Mouse (Mus musculus) lung, postnatal 0 days (tissue): Measurements from ENCODE around the gene Tpp1. TPM values are rescaled to one million over a fixed set of nuclear protein-coding genes. Genes with fewer than 3 reads are reported as not detected.

ENCODE experiments used
- ATAC-seq: fragments of 200-750 bp; cut with Nextera tagmentation; 2 replicates; pipeline ENCODE4 v1.8.0; 2017; ENCODE audit warnings: moderate library complexity
- DNase-seq: peaks from one replicate; pipeline ENCODE4 v3.0.0-alpha.2; 2016; ENCODE audit warnings: low spot score
- H3K27ac ChIP-seq: fragments of 300-500 bp; sonication (generic); 2 replicates; pipeline ENCODE4 v1.5.1; 2014; ENCODE audit warnings: antibody characterized with exemption, mild to moderate bottlenecking, low read length, mixed read lengths
- H3K27me3 ChIP-seq: fragments of 300-500 bp; sonication (generic); replicated peaks from 2 replicates; pipeline ENCODE4 v1.6.1; 2014; ENCODE audit warnings: low read length, mixed read lengths; ENCODE audit not compliant: insufficient read depth
- H3K36me3 ChIP-seq: fragments of 300-500 bp; sonication (generic); 2 replicates; pipeline ENCODE4 v1.6.1; 2014; ENCODE audit warnings: low read length, mixed read lengths; ENCODE audit not compliant: insufficient read depth
- H3K4me1 ChIP-seq: fragments of 300-500 bp; sonication (generic); 2 replicates; pipeline ENCODE4 v1.6.1; 2014; ENCODE audit warnings: antibody characterized with exemption, low read depth, low read length, mixed read lengths; ENCODE audit not compliant: insufficient read depth
- H3K4me2 ChIP-seq: fragments of 300-500 bp; sonication (generic); replicated peaks from 2 replicates; pipeline ENCODE4 v1.6.1; 2014; ENCODE audit warnings: low read depth, mild to moderate bottlenecking, low read length, moderate library complexity, mixed read lengths
- H3K4me3 ChIP-seq: fragments of 300-500 bp; sonication (generic); 2 replicates; pipeline ENCODE4 v1.5.1; 2014; ENCODE audit warnings: low read depth, low read length
- H3K9ac ChIP-seq: fragments of 300-500 bp; sonication (generic); replicated peaks from 2 replicates; pipeline ENCODE4 v1.6.1; 2014; ENCODE audit warnings: low read depth, mild to moderate bottlenecking
- H3K9me3 ChIP-seq: fragments of 300-500 bp; sonication (generic); 2 replicates; pipeline ENCODE4 v1.6.1; 2016; ENCODE audit warnings: low read length, mixed read lengths
- CTCF ChIP-seq: IDR thresholded peaks from 2 replicates; pipeline ENCODE4 v1.5.1; 2016; ENCODE audit warnings: antibody characterized with exemption, mild to moderate bottlenecking
- EP300 ChIP-seq: IDR thresholded peaks from 2 replicates; pipeline ENCODE4 v1.6.1; 2016; ENCODE audit warnings: antibody characterized with exemption, mild to moderate bottlenecking, control low read depth
- WGBS: fragments of 180-500 bp; shearing (Covaris S2); extraction: QIAGEN DNeasy Blood & Tissue Kit; methylation state at CpG from one replicate; pipeline ENCODE4 v1.1.7; 2014; 5-methylcytosine and 5-hydroxymethylcytosine counted together
- polyA plus RNA-seq: library from polyadenylated mRNA; unstranded; fragments of >200 nt; fragmentation: Nextera tagmentation; extraction: Ambion mirVana; gene quantifications from 2 replicates; pipeline ENCODE4 v1.2.1, GENCODE M21; 2015

Gene Tpp1
- polyA plus RNA-seq, 1 experiment from 2014 or later, result 107 TPM

- no peak overlapping the region for H3K27ac ChIP-seq
- H3K36me3 ChIP-seq, result peaks cover under 1% of the 10 kb centered on the region; the same call in 1 of the 2 replicates
- WGBS, result 78% methylated on average over 4 of the region's 4 CpGs
- no peak overlapping the region for H3K4me3 ChIP-seq
- no peaks in the 10 kb centered on the region for H3K4me1 ChIP-seq
- ATAC-seq (peak; percentile 76), DNase-seq (peak; percentile 91)
- no peaks in the 10 kb centered on the region for H3K9me3 ChIP-seq
- no peaks in the 10 kb centered on the region for H3K27me3 ChIP-seq
- H3K4me2 ChIP-seq, result no peak overlapping the region
- TF ChIP-seq CTCF, result peak; percentile 96
- TF ChIP-seq EP300, result no peak
- no peak overlapping the region for H3K9ac ChIP-seq
These were observed 25.7 kb downstream of the Tpp1 start for GRCm38 (mm10) chr7:105726144-105726979.

DNA sequence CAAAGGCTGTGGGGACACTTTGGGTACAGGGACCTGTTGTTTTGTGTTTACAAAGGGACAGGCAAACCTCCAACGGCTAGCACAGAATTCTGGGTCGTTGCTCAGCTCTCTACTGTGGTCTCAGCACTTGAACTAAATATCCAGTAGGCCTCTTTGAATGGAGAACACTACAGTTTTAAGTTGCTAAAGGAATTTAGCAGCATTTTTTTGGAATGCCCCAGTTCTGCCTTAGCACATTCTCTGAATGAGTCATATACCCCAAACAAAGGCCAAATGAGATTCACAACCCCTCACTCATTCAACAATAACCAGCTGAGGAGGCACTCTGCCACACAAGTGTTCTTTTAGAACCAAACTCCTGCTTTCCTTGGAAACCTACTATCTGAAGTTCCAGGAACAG, 30.1 kb downstream of the Tpp1 start:
- no peaks in the 10 kb centered on the region for H3K36me3 ChIP-seq
- no peak overlapping the region for H3K4me2 ChIP-seq
- no peaks in the 10 kb centered on the region for H3K9me3 ChIP-seq
- 56% methylated on average over 2 of the region's 2 CpGs for WGBS
- no peak overlapping the region for H3K4me3 ChIP-seq
- ATAC-seq (peak; percentile 41), DNase-seq (peak; percentile 23)
- no peaks in the 10 kb centered on the region for H3K27me3 ChIP-seq
- H3K9ac ChIP-seq, result no peak overlapping the region
- no peaks in the 10 kb centered on the region for H3K4me1 ChIP-seq
- TF ChIP-seq CTCF (no peak), EP300 (no peak)
- no peak overlapping the region for H3K27ac ChIP-seq

- H3K27me3 ChIP-seq, result no peaks in the 10 kb centered on the region
- no peaks in the 10 kb centered on the region for H3K4me1 ChIP-seq
- 56% methylated on average over 3 of the region's 3 CpGs for WGBS
These were observed 36.7 kb downstream of the Tpp1 start for GRCm38 (mm10) chr7:105715366-105715765.

GRCm38 (mm10) chr7:105708733-105709132, 43.3 kb downstream of the Tpp1 start:
- TF ChIP-seq EP300 (no peak), CTCF (no peak)
- Histone ChIP-seq H3K36me3 (no peaks in the 10 kb centered on the region), H3K4me3 (no peak overlapping the region), H3K4me2 (no peak overlapping the region), H3K27ac (no peak overlapping the region), H3K9ac (no peak overlapping the region), H3K27me3 (no peaks in the 10 kb centered on the region), H3K9me3 (no peaks in the 10 kb centered on the region), H3K4me1 (no peaks in the 10 kb centered on the region)
- DNase-seq (no peak), ATAC-seq (no peak)
- WGBS, result 86% methylated on average over 5 of the region's 5 CpGs

More at GRCm38 (mm10) chr7:105715366-105715765, 36.7 kb downstream of the Tpp1 start:
- TF ChIP-seq EP300 (no peak), CTCF (peak; percentile 22; the same call in 1 of the 2 replicates)
- H3K9ac ChIP-seq, result no peak overlapping the region
- no peak overlapping the region for H3K4me2 ChIP-seq
- no peak overlapping the region for H3K4me3 ChIP-seq
- H3K9me3 ChIP-seq, result no peaks in the 10 kb centered on the region
- no peak overlapping the region for H3K27ac ChIP-seq
- H3K36me3 ChIP-seq, result no peaks in the 10 kb centered on the region
- DNase-seq, result no peak
- no peak for ATAC-seq

DNA sequence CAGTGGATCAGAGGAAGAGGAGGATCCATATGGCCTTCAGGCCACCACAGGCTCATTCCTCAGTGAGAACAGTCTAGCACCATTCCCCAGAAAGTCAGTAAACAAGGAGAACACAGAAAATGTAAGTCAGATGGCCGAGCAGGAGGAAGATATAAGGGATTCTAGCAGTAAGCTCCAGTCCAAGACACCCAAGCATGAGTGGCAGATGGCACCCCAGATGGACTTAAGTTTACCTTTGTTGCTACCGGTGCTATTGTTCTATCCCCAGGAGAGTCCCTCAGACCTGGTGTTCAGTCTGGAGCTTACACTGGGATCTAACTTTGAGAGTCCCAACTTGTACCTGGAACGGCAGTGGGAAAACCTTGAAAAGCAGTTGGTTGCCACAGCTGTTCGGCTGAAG, 48.2 kb downstream of the Tpp1 start:
- H3K4me2 ChIP-seq, result no peak overlapping the region
- DNase-seq, result no peak
- H3K27me3 ChIP-seq, result no peaks in the 10 kb centered on the region
- H3K27ac ChIP-seq, result no peak overlapping the region
- ATAC-seq, result no peak
- TF ChIP-seq CTCF (no peak), EP300 (no peak)
- H3K9me3 ChIP-seq, result no peaks in the 10 kb centered on the region
- no peaks in the 10 kb centered on the region for H3K36me3 ChIP-seq
- H3K4me3 ChIP-seq, result no peak overlapping the region
- no peak overlapping the region for H3K9ac ChIP-seq
- no peaks in the 10 kb centered on the region for H3K4me1 ChIP-seq
- 86% methylated on average over 4 of the region's 4 CpGs for WGBS

GRCm38 (mm10) chr7:105703184-105703583, 48.9 kb downstream of the Tpp1 start:
- ATAC-seq, result no peak

More at GRCm38 (mm10) chr7:105703184-105703583, 48.9 kb downstream of the Tpp1 start:
- H3K9me3 ChIP-seq, result no peaks in the 10 kb centered on the region
- H3K27ac ChIP-seq, result no peak overlapping the region
- WGBS, result 79% methylated on average over 16 of the region's 16 CpGs
- H3K4me3 ChIP-seq, result no peak overlapping the region
- no peak for DNase-seq
- H3K27me3 ChIP-seq, result no peaks in the 10 kb centered on the region
- H3K36me3 ChIP-seq, result no peaks in the 10 kb centered on the region
- H3K4me1 ChIP-seq, result no peaks in the 10 kb centered on the region
- H3K4me2 ChIP-seq, result no peak overlapping the region
- TF ChIP-seq CTCF, result no peak
- no peak for TF ChIP-seq EP300
- H3K9ac ChIP-seq, result no peak overlapping the region

Other genes with a start within 250 kb of the Tpp1 start
- 57.1 and 57.5 TPM in 2 replicates for gene Smpd1, start 197.9 kb downstream of the Tpp1 start, polyA plus RNA-seq
- gene Apbb1, start 170.6 kb downstream of the Tpp1 start, polyA plus RNA-seq, result 71.2 and 77.6 TPM in 2 replicates
- gene Hpx, start 152.1 kb downstream of the Tpp1 start, polyA plus RNA-seq, result 1.7 and 2.0 TPM in 2 replicates
- gene Trim3, start 118.7 kb downstream of the Tpp1 start, polyA plus RNA-seq, result 101 and 116 TPM in 2 replicates
- gene Timm10b, start 112.2 kb downstream of the Tpp1 start, polyA plus RNA-seq, result 220 and 236 TPM in 2 replicates
- 48.5 and 52.7 TPM in 2 replicates for gene Arfip2, start 111.8 kb downstream of the Tpp1 start, polyA plus RNA-seq
- 41.7 and 53.1 TPM in 2 replicates for gene Gm45799, start 111.7 kb downstream of the Tpp1 start, polyA plus RNA-seq
- 0.60 and 0.79 TPM in 2 replicates for gene Dnhd1, start 101.4 kb downstream of the Tpp1 start, polyA plus RNA-seq
- gene Ilk, start 15.6 kb downstream of the Tpp1 start, polyA plus RNA-seq, result 378 and 390 TPM in 2 replicates
- 19.0 and 19.3 TPM in 2 replicates for gene Rrp8, start 14.8 kb downstream of the Tpp1 start, polyA plus RNA-seq
- gene Taf10, start 7.9 kb downstream of the Tpp1 start, polyA plus RNA-seq, result 111 and 121 TPM in 2 replicates
- gene Dchs1, start 35.4 kb upstream of the Tpp1 start, polyA plus RNA-seq, result 3.0 and 3.4 TPM in 2 replicates
- 257 and 270 TPM in 2 replicates for gene Mrpl17, start 58.9 kb upstream of the Tpp1 start, polyA plus RNA-seq
- gene Gm4070, start 201.7 kb upstream of the Tpp1 start, polyA plus RNA-seq, result 1.1 and 1.6 TPM in 2 replicates